Mouse (Mus musculus): ENCODE data around the gene Mcpt2.

DNA sequence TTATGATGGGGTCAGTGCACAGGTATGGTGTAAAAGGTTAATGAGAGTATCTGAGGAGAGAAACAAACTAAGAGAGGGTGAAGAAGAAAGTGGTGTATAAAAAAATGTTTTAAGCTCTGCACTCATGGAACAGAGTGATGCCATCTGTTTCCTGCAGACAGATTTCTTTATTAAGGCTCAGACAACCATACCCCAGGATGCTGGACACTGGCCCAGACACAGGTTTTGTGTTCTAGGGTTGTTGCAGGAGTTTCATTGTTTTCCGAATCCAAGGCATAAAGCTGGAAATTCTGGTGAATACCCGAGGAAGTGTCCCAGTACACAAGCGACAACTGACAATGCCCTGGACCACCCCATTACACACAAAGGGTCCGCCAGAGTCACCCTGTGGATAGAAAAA lies 40.2 kb downstream of the Mcpt2 start:
- no peak for TF ChIP-seq CTCF (IDR thresholded peaks at IDR 0.05; ENCODE audit: low read depth, low read length)
- no peak for TF ChIP-seq TAL1 (conservative IDR thresholded peaks at IDR 0.05; ENCODE audit: low read depth, low read length)
- TF ChIP-seq GATA1 (IDR thresholded peaks at IDR 0.05; ENCODE audit: borderline replicate concordance, low read length), result no peak
- TF ChIP-seq POLR2AphosphoS5 (IDR thresholded peaks at IDR 0.05; ENCODE audit: insufficient replicate concordance, low read depth, low read length), result no peak
- TF ChIP-seq GATA2 (IDR thresholded peaks at IDR 0.05; ENCODE audit: borderline replicate concordance, low read depth, low read length), result no peak
